Mouse (Mus musculus): Measurements from ENCODE around the gene Rbm5. TPM values are rescaled to one million over a fixed set of nuclear protein-coding genes. Genes with fewer than 3 reads are reported as not detected.

The Rbm5 gene
- polyA plus RNA-seq, 2 experiments from 2014 or later: 280 to 324 TPM

DNA sequence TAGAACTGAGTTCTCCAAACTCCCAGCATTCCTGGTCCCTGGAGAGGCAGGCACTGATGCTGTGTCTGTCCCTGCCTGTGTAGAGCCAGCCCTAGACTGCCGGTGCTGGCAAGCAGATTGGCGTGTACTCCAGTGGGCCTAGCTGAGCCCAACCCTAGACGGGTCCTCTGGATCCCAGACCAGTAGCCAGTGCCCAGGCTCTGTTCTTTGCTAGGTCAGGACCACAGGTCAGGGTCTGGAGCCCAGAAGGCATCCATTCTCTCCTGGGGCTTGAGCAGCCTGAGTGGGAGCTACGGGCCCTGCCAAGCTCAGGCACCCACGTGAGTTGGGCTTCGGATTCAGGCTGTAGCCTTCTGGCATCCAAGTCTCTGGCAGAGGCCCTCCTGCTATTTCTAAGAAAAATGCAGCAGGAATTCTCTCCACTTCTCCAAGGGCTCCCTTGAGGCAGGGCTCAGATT lies 70.7 kb downstream of the Rbm5 start:
- no peak for ATAC-seq

DNA sequence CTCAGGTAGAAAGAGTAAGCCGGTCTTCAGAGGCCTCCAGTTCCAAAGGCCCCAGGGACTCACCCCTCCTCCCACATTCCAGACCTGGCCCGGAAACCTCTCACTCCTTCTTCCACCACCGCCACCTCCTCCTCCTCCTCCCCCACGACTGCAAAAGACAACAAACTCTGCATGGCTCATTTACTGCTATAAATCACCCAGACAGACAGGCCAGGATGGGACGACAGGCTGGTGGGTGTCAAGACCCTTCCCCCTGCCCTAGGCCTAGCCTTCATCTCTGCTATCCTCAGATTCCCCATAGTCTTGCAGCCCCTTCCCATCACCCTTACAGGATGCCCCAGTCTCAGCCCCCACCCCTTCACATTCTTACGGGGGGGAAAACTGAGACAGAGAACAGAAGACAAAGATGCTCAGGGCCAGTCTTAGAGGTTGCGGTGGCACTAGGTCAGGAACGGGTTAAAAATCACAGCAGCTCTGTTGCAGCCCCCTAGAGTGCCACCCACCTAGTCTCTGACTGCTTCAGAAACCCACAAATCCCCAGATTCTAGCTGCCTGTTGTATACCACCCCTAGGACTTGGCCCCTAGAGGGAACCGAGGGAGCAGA lies 71.3 kb downstream of the Rbm5 start:
- no peak for ATAC-seq

DNA sequence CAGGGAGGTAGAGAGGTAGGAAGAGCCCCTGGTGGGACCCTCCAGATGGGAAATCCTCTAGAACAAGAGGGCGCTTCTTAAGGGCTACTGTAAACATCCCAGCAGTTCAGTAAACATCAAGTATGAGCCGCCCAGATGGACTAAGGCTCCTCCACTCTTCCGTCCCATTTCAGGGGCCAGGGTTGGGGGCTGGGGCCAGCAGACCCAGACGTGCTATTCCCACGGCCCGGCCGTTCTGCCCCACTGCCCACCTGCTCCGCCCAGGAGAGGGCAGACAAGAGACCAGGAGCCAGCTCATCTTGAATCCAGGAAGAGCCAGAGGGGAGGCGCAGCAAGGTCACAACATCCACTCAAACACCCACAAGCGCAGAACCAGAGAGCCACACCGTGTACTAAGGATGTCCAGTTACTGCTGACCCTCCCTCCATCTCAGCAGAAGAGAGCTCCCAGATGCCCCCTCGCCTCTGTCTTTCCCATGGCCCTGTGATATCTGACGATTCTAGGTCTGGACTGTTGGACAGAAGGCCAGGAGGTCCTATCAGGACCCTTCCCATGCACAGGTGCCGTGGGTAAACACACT lies 72.1 kb downstream of the Rbm5 start:
- no peak for ATAC-seq

DNA sequence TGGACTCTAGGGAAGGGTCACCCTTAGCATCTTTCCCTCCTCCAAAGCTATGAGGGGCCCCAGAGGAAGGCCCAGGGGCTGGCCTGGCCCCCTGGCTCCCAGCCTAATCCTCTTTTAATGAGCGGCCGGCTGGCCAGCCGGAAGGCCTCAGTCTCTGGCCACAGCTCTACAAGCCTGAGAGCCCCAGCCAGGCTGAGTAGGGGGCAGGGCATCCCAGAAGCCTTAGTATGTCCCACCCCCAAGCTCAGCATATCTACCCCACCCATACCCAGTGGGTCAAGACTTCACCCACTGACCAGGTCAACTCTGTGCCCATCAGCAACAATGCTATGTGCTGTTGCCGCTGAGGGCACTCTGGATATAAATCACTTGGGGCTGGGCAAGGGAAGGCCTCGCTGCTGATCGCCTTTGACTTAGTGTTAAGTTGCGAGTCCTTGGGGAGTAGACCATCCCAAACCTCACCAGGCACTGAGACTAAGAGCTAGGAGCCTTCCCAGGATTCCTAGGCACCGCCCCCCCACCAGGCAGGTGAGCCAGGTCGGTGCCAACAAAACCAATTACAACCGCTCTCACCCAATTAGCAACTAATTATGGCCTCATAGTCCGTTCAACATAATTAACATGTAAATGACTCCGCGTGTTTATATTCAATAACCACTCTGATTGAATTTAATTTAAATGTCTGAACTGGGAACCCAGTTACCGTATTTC lies 72.8 kb downstream of the Rbm5 start:
- ATAC-seq: no peak

DNA sequence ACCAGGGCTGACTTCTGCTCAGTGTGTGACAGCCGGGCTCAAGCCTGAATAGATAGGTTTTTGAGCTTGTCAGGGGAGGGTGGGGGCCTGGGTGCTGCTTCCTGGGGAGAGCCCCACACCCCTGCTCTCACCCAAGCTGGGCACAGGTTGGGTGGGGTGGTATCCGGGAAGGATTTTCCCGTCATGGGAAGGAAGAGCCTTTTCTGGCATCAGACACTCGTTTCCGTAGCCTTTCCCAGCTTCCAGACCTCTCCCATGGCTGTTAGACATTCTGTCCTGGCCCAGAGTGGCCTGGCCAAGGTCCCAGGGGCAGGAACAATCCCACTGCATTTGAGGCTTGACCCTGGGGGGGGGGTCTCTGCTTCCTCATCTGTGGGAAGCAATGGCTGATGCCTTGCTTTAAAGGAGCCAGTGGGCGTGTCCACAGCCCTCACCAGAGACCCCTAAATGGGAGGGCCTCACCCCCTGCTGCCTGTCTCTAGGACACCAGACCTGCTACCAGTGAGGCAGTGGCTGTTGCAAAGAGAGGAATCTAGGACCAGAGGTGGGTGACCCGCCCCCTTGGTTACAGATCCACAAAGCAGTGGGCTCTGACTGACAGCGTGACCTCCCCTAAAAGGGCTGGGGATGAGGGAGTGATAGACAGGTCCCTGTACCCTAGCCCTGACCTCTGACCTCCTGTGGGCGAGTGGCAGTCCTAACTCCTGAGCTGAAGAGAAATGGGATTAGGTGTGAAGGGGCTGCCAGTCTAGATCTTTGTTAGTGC lies 73.8 kb downstream of the Rbm5 start:
- no peak for ATAC-seq

DNA sequence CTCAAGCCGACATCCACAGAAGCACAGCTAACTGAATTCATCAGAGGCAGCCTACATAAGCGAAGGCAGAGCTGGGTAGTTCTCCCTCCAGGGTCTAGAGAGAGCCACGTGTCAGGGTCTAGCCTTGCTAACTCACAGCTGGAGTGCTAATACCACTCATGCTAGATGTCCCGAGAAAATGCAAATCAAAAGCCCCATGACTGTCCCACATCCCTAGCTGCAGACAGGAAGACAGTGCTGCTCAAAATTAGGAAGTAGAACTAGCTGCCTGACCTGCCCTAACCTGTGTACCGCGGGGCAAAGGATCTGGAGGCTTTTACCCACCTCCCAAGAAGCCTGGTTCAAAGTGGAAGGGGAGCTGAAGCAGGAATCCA lies 74.7 kb downstream of the Rbm5 start:
- ATAC-seq: no peak

DNA sequence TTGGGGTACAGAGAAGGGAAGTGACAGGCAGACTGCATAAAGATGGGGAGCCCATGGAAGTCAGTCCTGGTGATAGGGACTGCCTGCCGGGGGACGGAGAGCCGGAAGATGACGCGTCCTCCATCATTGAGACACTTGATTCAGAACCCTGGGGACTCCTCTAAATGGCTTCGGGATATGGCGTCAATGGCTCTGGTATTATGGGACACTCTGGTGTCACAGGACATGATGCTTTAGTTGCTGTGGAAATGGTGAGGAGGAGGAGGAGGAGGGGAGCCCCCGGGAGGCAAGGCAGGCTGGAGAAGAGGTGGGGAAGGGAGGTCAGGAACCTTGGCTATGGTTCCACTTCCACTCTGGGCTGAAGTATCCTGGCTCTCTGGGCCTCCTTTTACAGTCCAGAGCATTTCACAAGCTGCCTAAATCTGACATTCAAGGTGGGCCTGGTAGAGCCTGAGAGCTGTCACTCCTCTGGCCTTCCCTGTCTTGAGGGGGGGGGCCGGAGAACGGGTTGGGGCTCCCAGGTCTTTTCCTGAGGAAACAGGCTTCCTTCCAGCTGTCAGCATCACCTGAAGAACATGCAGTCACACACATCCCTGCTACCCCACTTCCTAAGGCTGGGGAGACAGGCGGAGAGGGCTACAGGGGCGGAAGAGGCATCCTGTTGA lies 75.2 kb downstream of the Rbm5 start:
- ATAC-seq: no peak

DNA sequence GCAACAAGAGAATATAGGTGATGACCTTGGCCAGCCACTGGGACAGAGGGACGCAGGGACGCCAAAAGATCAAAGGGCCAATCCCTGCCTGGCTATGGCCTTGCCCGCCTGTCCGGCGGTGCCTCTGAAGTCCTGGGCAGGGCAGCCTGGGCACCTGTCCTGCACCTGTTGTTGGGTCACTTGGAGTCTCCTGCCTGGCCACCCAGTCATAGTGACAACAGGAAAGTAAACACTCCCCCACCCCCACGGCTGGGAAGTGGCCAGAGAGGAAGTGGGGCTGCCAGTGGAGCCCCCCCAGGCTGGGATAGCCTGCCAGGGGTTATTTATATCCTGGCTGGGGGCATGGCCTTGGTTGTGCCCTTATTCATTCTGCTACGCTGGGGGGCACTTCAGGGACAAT lies 76.2 kb downstream of the Rbm5 start:
- ATAC-seq: no peak

DNA sequence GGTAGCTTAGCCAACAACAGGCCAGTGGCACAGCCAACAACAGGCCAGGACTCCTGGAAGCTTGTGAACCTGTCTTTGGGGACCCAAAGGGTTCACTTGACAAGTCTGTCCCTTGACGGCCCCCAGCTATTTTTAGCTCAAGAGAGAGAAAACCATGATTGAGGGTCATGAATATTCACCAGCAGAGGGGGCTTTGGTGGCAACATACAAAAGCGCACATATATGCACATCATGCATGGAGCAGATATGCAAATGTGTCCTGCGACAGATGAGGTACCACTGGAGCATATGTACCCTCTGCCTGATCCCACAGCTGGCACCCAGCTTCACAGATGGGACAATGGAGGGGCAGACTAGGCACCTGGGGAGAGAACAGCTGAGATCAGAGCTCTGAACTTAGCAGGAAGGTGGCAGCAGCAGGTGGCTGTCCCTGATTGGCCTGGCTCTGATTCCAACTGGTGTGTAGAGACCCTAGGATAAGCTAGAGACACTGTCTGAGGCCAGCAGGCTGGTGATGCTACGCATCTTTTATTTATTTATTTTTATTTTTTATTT lies 77.3 kb downstream of the Rbm5 start:
- ATAC-seq: no peak

DNA sequence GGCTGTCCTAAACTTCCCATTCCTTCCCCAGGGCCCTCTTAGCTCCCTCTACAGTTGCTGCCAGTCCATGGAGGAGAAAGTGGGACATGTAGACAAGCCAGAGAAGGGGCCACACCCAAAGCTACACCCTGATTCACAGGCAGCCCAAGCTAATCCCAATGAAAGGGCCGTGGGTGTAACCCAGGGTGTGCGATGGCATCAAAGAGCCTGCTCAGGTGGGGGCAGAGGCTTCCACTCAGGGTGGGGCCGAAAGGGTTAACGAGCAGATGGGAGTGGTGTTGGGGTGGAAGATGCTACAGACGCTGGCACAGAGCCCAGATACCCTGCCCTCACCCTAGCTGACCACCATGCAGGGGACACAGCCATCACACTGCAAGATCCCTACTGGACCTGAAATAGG lies 78.0 kb downstream of the Rbm5 start:
- no peak for ATAC-seq

DNA sequence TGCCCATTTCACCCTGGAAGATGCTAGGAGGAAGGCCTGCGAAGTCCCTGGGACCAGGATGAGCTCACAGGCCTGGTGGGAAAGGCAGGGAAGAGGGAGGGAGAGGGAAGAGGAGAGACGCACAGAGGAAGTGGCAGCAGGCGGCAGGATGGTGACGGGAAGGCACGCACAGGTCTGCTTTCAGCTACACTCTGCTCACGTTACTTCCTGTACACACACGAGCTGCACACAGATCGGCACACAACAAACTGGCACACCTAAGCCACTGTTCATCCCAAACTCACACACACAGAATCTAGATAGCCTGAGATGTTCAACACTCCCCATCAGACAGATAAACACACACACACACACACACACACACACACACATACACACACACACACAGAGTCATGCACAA lies 80.4 kb downstream of the Rbm5 start:
- ATAC-seq: no peak

Other genes with a start within 250 kb of the Rbm5 start
- gene Tmem115, start 237.1 kb downstream of the Rbm5 start, polyA plus RNA-seq (2017; shearing (Covaris generic)): 10 to 100 TPM; 19.7 to 28.0 TPM
- gene Cyb561d2, start 228.8 kb downstream of the Rbm5 start, polyA plus RNA-seq (2017; shearing (Covaris generic)): 10 to 100 TPM; 67.6 to 79.7 TPM
- gene Nprl2, start 228.8 kb downstream of the Rbm5 start, polyA plus RNA-seq (2017; shearing (Covaris generic)): 10 to 100 TPM; 54.1 to 59.0 TPM
- gene Zmynd10, start 223.7 kb downstream of the Rbm5 start, polyA plus RNA-seq (2017; shearing (Covaris generic)): 1 to 10 TPM in 1 of 2 experiments, not detected in 1; 3.0 TPM
- 10 to 100 TPM; 77.8 to 89.5 TPM for gene Rassf1, start 219.4 kb downstream of the Rbm5 start, polyA plus RNA-seq (2017; shearing (Covaris generic))
- gene Tusc2, start 207.7 kb downstream of the Rbm5 start, polyA plus RNA-seq (2017; shearing (Covaris generic)): 1 to 10 TPM; 4.1 to 8.1 TPM
- 10 to 100 TPM; 11.0 to 11.7 TPM for gene Hyal2, start 203.1 kb downstream of the Rbm5 start, polyA plus RNA-seq (2017; shearing (Covaris generic))
- 1 to 10 TPM; 6.7 to 7.9 TPM for gene Hyal1, start 194.1 kb downstream of the Rbm5 start, polyA plus RNA-seq (2017; shearing (Covaris generic))
- 10 to 100 TPM; 25.4 to 34.9 TPM for gene Naa80, start 192.1 kb downstream of the Rbm5 start, polyA plus RNA-seq (2017; shearing (Covaris generic))
- gene Hyal3, start 190.2 kb downstream of the Rbm5 start, polyA plus RNA-seq (2017; shearing (Covaris generic)): 1 to 10 TPM in 1 of 2 experiments, under 1 TPM in 1; 0.90 to 1.4 TPM
- 10 to 100 TPM; 30.1 to 36.2 TPM for gene Ifrd2, start 183.4 kb downstream of the Rbm5 start, polyA plus RNA-seq (2017; shearing (Covaris generic))
- not detected for gene Sema3b, start 161.8 kb downstream of the Rbm5 start, polyA plus RNA-seq (2017; shearing (Covaris generic))
- 100 to 1,000 TPM; 120 to 139 TPM for gene Gnai2, start 135.6 kb downstream of the Rbm5 start, polyA plus RNA-seq (2017; shearing (Covaris generic))
- not detected for gene Slc38a3, start 101.5 kb downstream of the Rbm5 start, polyA plus RNA-seq (2017; shearing (Covaris generic))
- 1 to 10 TPM in 1 of 2 experiments, not detected in 1; 1.6 TPM for gene Gnat1, start 91.3 kb downstream of the Rbm5 start, polyA plus RNA-seq (2017; shearing (Covaris generic))
- not detected for gene Sema3f, start 60.5 kb downstream of the Rbm5 start, polyA plus RNA-seq (2017; shearing (Covaris generic))
- 100 to 1,000 TPM in 1 of 2 experiments, 10 to 100 TPM in 1; 98.3 to 137 TPM for gene Rbm6, start 102.2 kb upstream of the Rbm5 start, polyA plus RNA-seq (2017; shearing (Covaris generic))
- 10 to 100 TPM; 12.8 to 15.4 TPM for gene Mon1a, start 117.2 kb upstream of the Rbm5 start, polyA plus RNA-seq (2017; shearing (Covaris generic))
- not detected for gene Mst1r, start 135.9 kb upstream of the Rbm5 start, polyA plus RNA-seq (2017; shearing (Covaris generic))
- not detected for gene Actl11, start 157.5 kb upstream of the Rbm5 start, polyA plus RNA-seq (2017; shearing (Covaris generic))
- gene Camkv, start 164.7 kb upstream of the Rbm5 start, polyA plus RNA-seq (2017; shearing (Covaris generic)): not detected
- 1 to 10 TPM; 2.4 to 5.1 TPM for gene Traip, start 179.1 kb upstream of the Rbm5 start, polyA plus RNA-seq (2017; shearing (Covaris generic))
- gene Uba7, start 204.5 kb upstream of the Rbm5 start, polyA plus RNA-seq (2017; shearing (Covaris generic)): 100 to 1,000 TPM; 184 to 299 TPM
- gene Gm20661, start 212.1 kb upstream of the Rbm5 start, polyA plus RNA-seq (2017; shearing (Covaris generic)): not detected
- gene Inka1, start 214.9 kb upstream of the Rbm5 start, polyA plus RNA-seq (2017; shearing (Covaris generic)): under 1 TPM; 0.63 to 0.87 TPM
- 1 to 10 TPM in 1 of 2 experiments, under 1 TPM in 1; 0.39 to 1.8 TPM for gene Cdhr4, start 221.5 kb upstream of the Rbm5 start, polyA plus RNA-seq (2017; shearing (Covaris generic))
- gene Gm20662, start 225.4 kb upstream of the Rbm5 start, polyA plus RNA-seq (2017; shearing (Covaris generic)): not detected
- gene Ip6k1, start 231.5 kb upstream of the Rbm5 start, polyA plus RNA-seq (2017; shearing (Covaris generic)): 100 to 1,000 TPM in 1 of 2 experiments, 10 to 100 TPM in 1; 65.9 to 118 TPM

All from CD4-positive, CD25-positive, alpha-beta regulatory T cell, adult 4 months (primary cell).